Mouse (Mus musculus): Measurements from ENCODE around the gene Zc3hav1.

GRCm38 (mm10) chr6:38389671-38390070 is 35.3 kb upstream of the Zc3hav1 start:
- TF ChIP-seq CTCF (IDR thresholded peaks at IDR 0.05; ENCODE audit: low read depth, low read length) = no peak
- no peak for TF ChIP-seq POLR2A (IDR thresholded peaks at IDR 0.05; ENCODE audit: borderline replicate concordance, low read depth, low read length)

Data from bone marrow macrophage, adult 2 months (primary cell).